Mouse (Mus musculus) C2C12 (cell line): ENCODE results near the gene Bcl2.

Experiments
- CEBPB ChIP-seq: IDR thresholded peaks from one replicate; pipeline ENCODE4 v1.6.1; 2011; ENCODE audit warnings: low read depth, mild to moderate bottlenecking, control low read depth, moderate library complexity
- CTCF ChIP-seq: IDR thresholded peaks from one replicate; pipeline ENCODE4 v1.5.1; 2011; ENCODE audit not compliant: control insufficient read depth, insufficient read depth, insufficient read length
- FOSL1 ChIP-seq: IDR thresholded peaks from one replicate; pipeline ENCODE4 v1.8.0; 2011; ENCODE audit warnings: mild to moderate bottlenecking, low read length; ENCODE audit not compliant: poor library complexity, insufficient read depth, severe bottlenecking
- MAX ChIP-seq: IDR thresholded peaks from one replicate; pipeline ENCODE4 v1.6.1; 2011; ENCODE audit warnings: mild to moderate bottlenecking, control low read depth
- MYOD1 ChIP-seq: IDR thresholded peaks from one replicate; pipeline ENCODE4 v1.6.1; 2011; ENCODE audit warnings: low read depth; ENCODE audit not compliant: control insufficient read depth, insufficient read length
- USF1 ChIP-seq: IDR thresholded peaks from one replicate; pipeline ENCODE4 v1.6.1; 2011; ENCODE audit warnings: low read depth, mild to moderate bottlenecking, control low read depth, moderate library complexity

- TF ChIP-seq CTCF (no peak), USF1 (no peak), FOSL1 (no peak), MAX (no peak), CEBPB (no peak), MYOD1 (no peak)
Measured at GRCm38 (mm10) chr1:106581812-106582211, 132.3 kb downstream of the Bcl2 start.
